Mouse (Mus musculus): ENCODE measurements around the gene Nphp4. TPM values are rescaled to one million over a fixed set of nuclear protein-coding genes. Genes with fewer than 3 reads are reported as not detected.

The Nphp4 gene
- polyA plus RNA-seq, 1 experiment = 4.0 TPM

DNA sequence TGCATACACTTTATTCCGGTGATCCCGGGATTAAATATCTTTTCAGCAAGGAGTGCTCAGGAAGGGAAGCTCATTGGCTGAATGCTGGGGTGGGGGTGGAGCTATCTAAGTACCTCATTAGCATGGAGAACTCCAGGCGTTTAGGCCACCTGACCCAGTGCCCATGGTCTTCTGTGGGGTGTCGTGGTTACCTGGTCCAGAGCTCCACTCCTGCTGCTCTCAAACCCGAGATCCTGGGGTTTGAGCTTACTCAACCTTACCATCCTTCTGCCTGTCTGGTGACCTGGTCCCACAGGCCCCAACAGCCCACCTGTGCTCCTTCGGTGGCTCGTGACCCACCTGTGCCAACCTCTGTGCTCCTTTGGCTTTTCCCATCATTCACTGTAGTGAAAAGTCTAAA, 38.4 kb downstream of the Nphp4 start:
- no peak overlapping the region for H3K27ac ChIP-seq (ENCODE audit: insufficient read depth, low read length)
- H3K4me3 ChIP-seq (ENCODE audit: insufficient read depth, low read length) = no peak overlapping the region
- no peaks in the 10 kb centered on the region for H3K4me1 ChIP-seq (ENCODE audit: control insufficient read depth, insufficient read depth, low read length)
- TF ChIP-seq POLR2A (IDR thresholded peaks at IDR 0.05; ENCODE audit: low read depth, low read length) (no peak), CTCF (IDR thresholded peaks at IDR 0.05; ENCODE audit: borderline replicate concordance, insufficient read depth, low read length) (no peak)

DNA sequence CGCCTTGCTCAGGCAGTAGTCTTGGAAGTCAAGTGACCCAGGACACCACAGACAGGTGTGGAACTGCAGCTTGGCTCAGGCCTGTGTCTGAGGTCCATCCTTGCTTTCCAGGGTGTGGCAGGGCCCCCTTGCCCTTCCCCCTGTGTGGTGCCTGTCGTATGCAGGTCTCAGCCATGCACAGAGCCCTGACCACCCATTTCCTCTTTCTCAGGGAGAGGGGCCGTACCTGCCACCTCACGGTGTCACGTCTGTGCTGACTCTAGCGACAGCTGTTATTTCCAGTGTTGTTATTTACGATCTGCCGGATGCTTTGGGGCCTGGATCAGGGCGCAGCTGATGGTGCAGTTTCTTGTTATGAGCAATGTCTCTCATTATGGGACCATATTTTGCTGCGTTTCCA, 42.6 kb downstream of the Nphp4 start:
- Histone ChIP-seq H3K27ac (ENCODE audit: insufficient read depth, low read length) (no peak overlapping the region), H3K4me1 (ENCODE audit: control insufficient read depth, insufficient read depth, low read length) (no peaks in the 10 kb centered on the region), H3K4me3 (ENCODE audit: insufficient read depth, low read length) (no peak overlapping the region)
- TF ChIP-seq CTCF (IDR thresholded peaks at IDR 0.05; ENCODE audit: borderline replicate concordance, insufficient read depth, low read length) (no peak), POLR2A (IDR thresholded peaks at IDR 0.05; ENCODE audit: low read depth, low read length) (no peak)

DNA sequence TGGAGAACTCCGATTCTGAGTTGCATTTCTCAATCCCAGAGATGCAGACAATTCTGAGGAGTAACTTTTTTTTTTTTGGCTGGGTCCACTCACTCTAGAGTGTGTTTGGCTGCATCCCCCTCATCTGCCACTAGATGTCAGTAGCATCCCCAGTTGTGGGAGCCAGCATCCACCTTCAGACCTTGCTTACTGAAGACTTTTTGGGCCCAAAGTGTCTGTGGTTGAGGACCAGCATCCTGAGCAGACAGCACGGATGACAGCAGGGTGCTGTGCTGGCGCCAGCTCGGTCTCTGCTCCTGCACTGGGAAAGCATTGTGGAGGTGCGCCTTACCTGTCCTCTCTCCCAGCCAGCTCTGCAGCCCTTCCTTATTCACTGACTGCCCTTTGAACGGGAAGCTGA, 43.6 kb downstream of the Nphp4 start:
- Histone ChIP-seq H3K4me1 (ENCODE audit: control insufficient read depth, insufficient read depth, low read length) (no peaks in the 10 kb centered on the region), H3K27ac (ENCODE audit: insufficient read depth, low read length) (no peak overlapping the region)
- TF ChIP-seq CTCF (IDR thresholded peaks at IDR 0.05; ENCODE audit: borderline replicate concordance, insufficient read depth, low read length) = peak; percentile 81; the same call in 1 of the 2 replicates
- no peak for TF ChIP-seq POLR2A (IDR thresholded peaks at IDR 0.05; ENCODE audit: low read depth, low read length)

DNA sequence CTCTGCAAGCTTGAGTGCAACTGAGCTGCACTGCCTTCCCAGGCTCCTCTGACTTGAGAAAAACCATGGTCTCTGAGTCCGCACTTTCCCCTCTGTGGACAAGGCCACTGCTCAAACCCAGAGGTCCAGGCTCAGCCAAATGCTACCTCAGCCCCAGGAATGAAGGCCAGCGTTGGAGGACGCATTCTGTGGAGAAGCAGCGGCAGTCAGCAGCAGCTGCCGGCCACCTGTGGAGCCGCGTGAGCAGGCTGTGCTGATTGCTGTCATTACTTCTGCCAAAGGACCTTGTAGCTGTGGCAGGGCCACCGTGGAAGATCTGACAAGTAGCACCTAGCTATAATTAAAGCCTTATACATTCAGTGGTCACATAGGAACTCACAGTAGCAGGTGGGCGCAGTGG, 56.4 kb downstream of the Nphp4 start:
- H3K4me1 ChIP-seq (ENCODE audit: control insufficient read depth, insufficient read depth, low read length) = no peaks in the 10 kb centered on the region
- H3K27ac ChIP-seq (ENCODE audit: insufficient read depth, low read length) = no peak overlapping the region

More for the DNA sequence above, 43.6 kb downstream of the Nphp4 start:
- no peak overlapping the region for H3K4me3 ChIP-seq (ENCODE audit: insufficient read depth, low read length)

DNA sequence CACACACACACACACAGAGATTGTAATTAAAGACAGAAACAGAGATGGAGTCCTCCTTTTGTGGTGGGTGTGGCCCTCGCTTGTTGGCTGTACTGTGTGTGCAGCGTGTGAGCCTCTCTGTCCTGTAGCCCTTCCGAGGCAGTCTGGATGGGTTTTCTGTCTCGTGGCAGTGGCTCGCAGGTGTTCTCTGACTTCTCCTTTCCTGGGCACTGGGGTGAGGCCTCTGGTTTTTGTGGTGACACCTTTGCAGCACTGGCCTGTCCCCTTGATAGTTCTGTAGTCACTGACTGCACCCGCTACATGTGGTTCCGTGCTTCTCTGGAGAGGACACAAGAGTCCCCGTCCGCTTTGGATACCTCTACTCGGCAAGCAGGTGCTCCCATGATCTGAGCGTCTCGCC, 63.2 kb downstream of the Nphp4 start:
- Histone ChIP-seq H3K4me3 (ENCODE audit: insufficient read depth, low read length) (no peak overlapping the region), H3K27ac (ENCODE audit: insufficient read depth, low read length) (no peak overlapping the region), H3K4me1 (ENCODE audit: control insufficient read depth, insufficient read depth, low read length) (no peaks in the 10 kb centered on the region)
- TF ChIP-seq CTCF (IDR thresholded peaks at IDR 0.05; ENCODE audit: borderline replicate concordance, insufficient read depth, low read length) (no peak), POLR2A (IDR thresholded peaks at IDR 0.05; ENCODE audit: low read depth, low read length) (no peak)

More for the DNA sequence above, 56.4 kb downstream of the Nphp4 start:
- TF ChIP-seq POLR2A (IDR thresholded peaks at IDR 0.05; ENCODE audit: low read depth, low read length) (no peak), CTCF (IDR thresholded peaks at IDR 0.05; ENCODE audit: borderline replicate concordance, insufficient read depth, low read length) (no peak)
- no peak overlapping the region for H3K4me3 ChIP-seq (ENCODE audit: insufficient read depth, low read length)

DNA sequence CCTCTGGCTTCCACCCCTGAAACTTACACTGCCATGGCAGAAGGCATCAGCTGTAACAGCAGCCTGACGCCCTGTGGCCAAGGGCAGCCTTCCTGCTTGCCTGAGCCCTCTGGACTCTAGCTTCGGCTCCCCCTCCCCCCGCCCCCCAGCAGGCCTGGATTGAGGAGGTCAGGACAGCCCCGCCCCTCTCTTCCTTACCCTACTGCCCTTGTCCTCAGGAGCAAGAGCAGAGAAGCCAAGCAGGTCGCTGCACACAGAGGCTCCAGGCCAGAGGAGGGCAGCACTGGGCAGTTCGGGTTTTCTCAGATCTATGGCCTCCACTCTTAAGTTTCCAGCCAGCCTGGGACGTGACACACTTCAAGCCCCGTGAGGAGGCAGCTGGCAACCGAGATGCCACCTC, 64.7 kb downstream of the Nphp4 start:
- Histone ChIP-seq H3K4me1 (ENCODE audit: control insufficient read depth, insufficient read depth, low read length) (no peaks in the 10 kb centered on the region), H3K27ac (ENCODE audit: insufficient read depth, low read length) (no peak overlapping the region), H3K4me3 (ENCODE audit: insufficient read depth, low read length) (no peak overlapping the region)
- TF ChIP-seq POLR2A (IDR thresholded peaks at IDR 0.05; ENCODE audit: low read depth, low read length) = no peak
- TF ChIP-seq CTCF (IDR thresholded peaks at IDR 0.05; ENCODE audit: borderline replicate concordance, insufficient read depth, low read length) = no peak

DNA sequence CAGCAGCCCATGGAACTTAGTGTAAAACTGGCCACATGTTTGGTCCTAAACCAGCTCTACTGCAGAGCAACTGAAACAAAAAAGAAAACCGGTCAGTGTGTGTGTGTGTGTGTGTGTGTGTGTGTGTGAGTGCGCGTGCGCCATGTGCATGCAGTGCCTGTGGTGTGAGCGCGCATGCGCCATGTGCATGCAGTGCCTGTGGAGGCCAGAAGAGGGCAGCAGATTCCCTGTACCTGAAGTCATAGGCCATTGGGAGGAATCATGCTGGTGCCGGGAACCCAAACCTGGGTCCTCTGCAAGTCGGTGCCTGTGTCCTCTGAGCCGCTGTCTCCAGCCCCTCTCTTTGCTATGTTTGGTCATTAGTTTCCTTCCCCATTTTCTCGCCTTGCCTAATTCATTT, 65.9 kb downstream of the Nphp4 start:
- Histone ChIP-seq H3K4me1 (ENCODE audit: control insufficient read depth, insufficient read depth, low read length) (no peaks in the 10 kb centered on the region), H3K27ac (ENCODE audit: insufficient read depth, low read length) (no peak overlapping the region), H3K4me3 (ENCODE audit: insufficient read depth, low read length) (no peak overlapping the region)
- TF ChIP-seq POLR2A (IDR thresholded peaks at IDR 0.05; ENCODE audit: low read depth, low read length) (no peak), CTCF (IDR thresholded peaks at IDR 0.05; ENCODE audit: borderline replicate concordance, insufficient read depth, low read length) (peak; percentile 68; the same call in 1 of the 2 replicates)

DNA sequence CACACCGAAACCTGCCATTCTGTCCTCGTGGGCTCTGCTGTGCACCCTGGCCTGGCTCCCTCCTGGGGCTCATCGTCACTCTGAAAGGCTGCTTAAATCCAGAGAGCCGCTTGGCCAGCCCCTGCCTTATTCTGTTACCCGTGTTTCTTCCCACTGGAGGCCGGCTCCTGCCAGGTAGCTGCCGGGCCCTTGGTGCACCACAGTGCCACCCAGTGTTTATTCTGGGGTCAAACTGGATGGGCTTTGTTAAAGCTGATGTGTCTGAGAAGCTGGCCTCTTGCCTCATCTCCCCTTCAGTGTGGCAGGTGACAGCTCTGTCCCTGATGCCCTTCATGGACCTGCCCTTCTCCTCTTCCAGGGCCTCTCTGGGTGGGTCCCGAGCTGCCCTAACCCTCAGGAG, 70.0 kb downstream of the Nphp4 start:
- no peak for TF ChIP-seq CTCF (IDR thresholded peaks at IDR 0.05; ENCODE audit: borderline replicate concordance, insufficient read depth, low read length)
- H3K4me3 ChIP-seq (ENCODE audit: insufficient read depth, low read length) = no peak overlapping the region
- no peak overlapping the region for H3K27ac ChIP-seq (ENCODE audit: insufficient read depth, low read length)
- H3K4me1 ChIP-seq (ENCODE audit: control insufficient read depth, insufficient read depth, low read length) = no peaks in the 10 kb centered on the region

DNA sequence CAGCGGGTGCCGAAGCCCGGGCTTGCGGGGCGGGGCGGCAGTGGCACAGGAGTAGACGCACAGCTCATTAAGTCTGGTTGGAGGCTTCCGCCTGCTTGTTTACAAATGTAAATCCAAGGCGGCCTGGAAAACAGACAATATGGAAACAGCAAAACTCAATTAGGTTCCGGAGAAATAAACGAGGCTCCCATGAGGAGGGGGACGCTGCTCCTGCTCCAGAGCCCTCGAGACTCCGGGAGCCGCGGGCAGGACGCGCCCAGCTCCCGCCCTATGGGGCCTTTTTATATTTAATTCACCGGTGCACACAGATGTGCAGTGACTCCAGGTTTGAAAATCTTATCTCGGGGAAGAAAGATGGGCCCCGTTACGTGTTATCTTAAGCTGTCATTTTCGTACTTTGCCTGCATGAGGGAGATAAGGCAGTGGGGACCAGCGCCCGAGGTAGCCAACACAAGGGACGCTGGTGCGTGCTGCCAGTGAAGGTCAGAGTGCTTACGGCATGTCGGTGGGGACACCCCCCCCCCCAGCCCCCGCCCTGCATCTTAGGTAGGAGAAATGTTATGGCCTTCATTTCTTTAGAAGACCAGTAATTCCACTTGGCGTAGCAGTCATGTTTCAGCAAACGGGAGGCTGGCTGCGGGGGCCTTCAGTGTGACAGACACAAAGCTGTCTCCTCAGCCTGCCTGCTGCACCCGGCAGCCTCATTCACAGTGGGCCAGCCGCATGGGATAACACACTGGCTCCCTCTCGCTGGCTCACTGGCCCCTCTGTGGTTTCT, 71.6 kb downstream of the Nphp4 start:
- H3K27ac ChIP-seq (ENCODE audit: insufficient read depth, low read length) = no peak overlapping the region
- H3K4me1 ChIP-seq (ENCODE audit: control insufficient read depth, insufficient read depth, low read length) = no peaks in the 10 kb centered on the region
- no peak overlapping the region for H3K4me3 ChIP-seq (ENCODE audit: insufficient read depth, low read length)
- TF ChIP-seq POLR2A (IDR thresholded peaks at IDR 0.05; ENCODE audit: low read depth, low read length) (no peak), CTCF (IDR thresholded peaks at IDR 0.05; ENCODE audit: borderline replicate concordance, insufficient read depth, low read length) (no peak)

DNA sequence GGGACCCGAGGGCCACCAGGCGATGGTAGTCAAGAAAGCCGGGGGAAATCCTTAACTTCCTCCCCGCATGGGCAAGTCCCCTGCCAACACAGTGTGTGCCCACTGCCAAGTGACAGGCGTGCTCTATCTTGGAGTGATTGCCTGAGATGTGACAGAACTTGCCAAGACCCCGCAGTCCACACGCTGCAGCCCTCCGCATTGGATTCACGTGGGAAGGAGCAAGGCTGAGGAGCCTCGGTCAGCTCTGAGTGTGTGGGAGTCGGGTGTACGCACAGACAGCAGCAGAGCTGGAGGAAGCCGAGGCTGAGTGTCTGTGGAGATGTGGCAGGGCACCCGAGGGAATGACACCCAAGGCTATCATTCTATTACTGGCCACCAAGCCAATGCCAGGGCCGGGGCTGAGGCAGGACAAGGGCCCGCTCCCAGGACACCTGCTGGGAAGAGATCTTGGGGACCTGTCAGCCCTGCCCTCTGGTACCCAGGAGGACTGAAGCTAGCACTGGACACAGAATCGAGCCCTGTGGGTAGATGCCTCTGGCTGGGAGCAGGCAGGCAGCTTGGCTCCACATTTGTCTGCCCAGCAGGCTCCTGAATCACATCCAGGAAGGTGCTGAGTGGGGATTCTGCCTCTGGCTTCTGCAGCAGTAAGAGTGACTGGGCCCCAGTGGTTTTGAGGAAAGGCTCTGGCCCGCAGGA, 73.1 kb downstream of the Nphp4 start:
- Histone ChIP-seq H3K4me3 (ENCODE audit: insufficient read depth, low read length) (no peak overlapping the region), H3K27ac (ENCODE audit: insufficient read depth, low read length) (no peak overlapping the region), H3K4me1 (ENCODE audit: control insufficient read depth, insufficient read depth, low read length) (no peaks in the 10 kb centered on the region)
- no peak for TF ChIP-seq POLR2A (IDR thresholded peaks at IDR 0.05; ENCODE audit: low read depth, low read length)
